Mouse (Mus musculus) splenic B cell, adult 2 months (primary cell): ENCODE data around the gene Ppp4r4.

Experiments
- DNase-seq: peaks from one replicate; pipeline ENCODE4 v3.0.0-alpha.2; 2011; ENCODE audit warnings: low read depth, low spot score
- H3K27me3 ChIP-seq: 2 replicates; pipeline ENCODE4 v1.6.1; 2012; ENCODE audit warnings: mild to moderate bottlenecking, low read length, moderate library complexity, mixed read lengths; ENCODE audit not compliant: control insufficient read depth, poor library complexity, insufficient read depth, severe bottlenecking
- H3K36me3 ChIP-seq: 2 replicates; pipeline ENCODE4 v1.6.1; 2012; ENCODE audit warnings: mild to moderate bottlenecking, low read length, moderate library complexity, mixed read lengths; ENCODE audit not compliant: control insufficient read depth, poor library complexity, insufficient read depth, severe bottlenecking

The Ppp4r4 gene

GRCm38 (mm10) chr12:103511586-103511985, 20.5 kb upstream of the Ppp4r4 start:
- DNase-seq, result no peak
- no peaks in the 10 kb centered on the region for H3K36me3 ChIP-seq
- H3K27me3 ChIP-seq, result no peaks in the 10 kb centered on the region

GRCm38 (mm10) chr12:103513039-103513438, 19.0 kb upstream of the Ppp4r4 start:
- H3K36me3 ChIP-seq, result no peaks in the 10 kb centered on the region
- DNase-seq, result no peak
- no peaks in the 10 kb centered on the region for H3K27me3 ChIP-seq

- Histone ChIP-seq H3K27me3 (no peaks in the 10 kb centered on the region), H3K36me3 (no peaks in the 10 kb centered on the region)
- DNase-seq, result no peak
Observed at GRCm38 (mm10) chr12:103513451-103513871, 18.6 kb upstream of the Ppp4r4 start.

GRCm38 (mm10) chr12:103514354-103514753, 17.7 kb upstream of the Ppp4r4 start:
- DNase-seq, result no peak
- Histone ChIP-seq H3K36me3 (no peaks in the 10 kb centered on the region), H3K27me3 (no peaks in the 10 kb centered on the region)

GRCm38 (mm10) chr12:103515638-103516037, 16.4 kb upstream of the Ppp4r4 start:
- Histone ChIP-seq H3K36me3 (no peaks in the 10 kb centered on the region), H3K27me3 (no peaks in the 10 kb centered on the region)
- DNase-seq, result no peak

- no peak for DNase-seq
- Histone ChIP-seq H3K27me3 (no peaks in the 10 kb centered on the region), H3K36me3 (no peaks in the 10 kb centered on the region)
Observed at GRCm38 (mm10) chr12:103518640-103519039, 13.4 kb upstream of the Ppp4r4 start.

- Histone ChIP-seq H3K27me3 (no peaks in the 10 kb centered on the region; the same call in 1 of the 2 replicates), H3K36me3 (no peaks in the 10 kb centered on the region)
- no peak for DNase-seq
Observed at GRCm38 (mm10) chr12:103530596-103530995, 1.5 kb upstream of the Ppp4r4 start.

GRCm38 (mm10) chr12:103532649-103533395, 739 bp downstream of the Ppp4r4 start:
- Histone ChIP-seq H3K36me3 (no peaks in the 10 kb centered on the region), H3K27me3 (no peaks in the 10 kb centered on the region; the same call in 1 of the 2 replicates)
- peak; percentile 8 for DNase-seq

- Histone ChIP-seq H3K36me3 (no peaks in the 10 kb centered on the region), H3K27me3 (no peaks in the 10 kb centered on the region)
- no peak for DNase-seq
Observed at GRCm38 (mm10) chr12:103540429-103540828, 8.3 kb downstream of the Ppp4r4 start.

- Histone ChIP-seq H3K36me3 (no peaks in the 10 kb centered on the region), H3K27me3 (no peaks in the 10 kb centered on the region)
- DNase-seq, result no peak
Observed at GRCm38 (mm10) chr12:103543351-103543750, 11.3 kb downstream of the Ppp4r4 start.

- Histone ChIP-seq H3K27me3 (no peaks in the 10 kb centered on the region), H3K36me3 (no peaks in the 10 kb centered on the region)
- DNase-seq, result peak; percentile 53
Observed at GRCm38 (mm10) chr12:103544213-103544612, 12.1 kb downstream of the Ppp4r4 start.

- DNase-seq, result no peak
- Histone ChIP-seq H3K27me3 (no peaks in the 10 kb centered on the region), H3K36me3 (no peaks in the 10 kb centered on the region)
Observed at GRCm38 (mm10) chr12:103547438-103547837, 15.4 kb downstream of the Ppp4r4 start.

- Histone ChIP-seq H3K27me3 (no peaks in the 10 kb centered on the region), H3K36me3 (no peaks in the 10 kb centered on the region)
- DNase-seq, result no peak
Observed at GRCm38 (mm10) chr12:103548526-103548925, 16.4 kb downstream of the Ppp4r4 start.

- DNase-seq, result no peak
- Histone ChIP-seq H3K36me3 (no peaks in the 10 kb centered on the region), H3K27me3 (no peaks in the 10 kb centered on the region)
Observed at GRCm38 (mm10) chr12:103550047-103550446, 18.0 kb downstream of the Ppp4r4 start.

- no peaks in the 10 kb centered on the region for H3K36me3 ChIP-seq
- DNase-seq, result no peak
Observed at GRCm38 (mm10) chr12:103551422-103551821, 19.3 kb downstream of the Ppp4r4 start.

GRCm38 (mm10) chr12:103552506-103552905, 20.4 kb downstream of the Ppp4r4 start:
- no peak for DNase-seq
- H3K36me3 ChIP-seq, result no peaks in the 10 kb centered on the region
- no peaks in the 10 kb centered on the region for H3K27me3 ChIP-seq

More at GRCm38 (mm10) chr12:103551422-103551821, 19.3 kb downstream of the Ppp4r4 start:
- no peaks in the 10 kb centered on the region for H3K27me3 ChIP-seq
